Mouse (Mus musculus): ENCODE results near the gene Mapt.

DNA sequence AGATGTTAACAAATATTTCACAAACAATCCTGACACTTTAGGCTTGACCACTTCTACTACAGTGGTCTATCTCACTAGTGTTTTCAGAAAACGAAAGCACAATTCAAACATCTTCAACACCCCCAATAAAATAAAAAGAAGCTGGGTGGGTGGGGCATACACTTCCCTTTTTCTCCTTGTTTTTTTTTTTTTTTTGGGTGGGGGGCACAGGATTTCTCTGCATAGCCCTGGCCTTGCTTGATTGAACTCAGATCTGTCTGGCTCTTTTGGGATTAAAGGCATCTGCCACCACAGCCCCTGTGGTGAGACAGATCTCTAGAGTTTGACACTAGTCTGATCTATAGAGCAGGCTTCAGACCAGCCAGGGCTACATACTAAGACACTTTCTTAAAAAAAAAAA lies 131.5 kb downstream of the Mapt start:
- no peak for TF ChIP-seq TCF12 (IDR thresholded peaks at IDR 0.05; ENCODE audit: low read depth, low read length)
- no peak for TF ChIP-seq CTCF (conservative IDR thresholded peaks at IDR 0.05 in 1 of 2, IDR thresholded peaks at IDR 0.05 in 1 of 2; ENCODE audit: low read depth in 2 of 2, low read length in 2 of 2)
- TF ChIP-seq ELF1 (IDR thresholded peaks at IDR 0.05; ENCODE audit: low read depth, low read length): no peak

Data from CH12.LX (cell line).